Mouse (Mus musculus): ENCODE measurements around the gene Trmt13. TPM values are rescaled to one million over a fixed set of nuclear protein-coding genes. Genes with fewer than 3 reads are reported as not detected.

Gene Trmt13
- polyA plus RNA-seq, 1 experiment from 2014 or later, result 30.0 TPM

DNA sequence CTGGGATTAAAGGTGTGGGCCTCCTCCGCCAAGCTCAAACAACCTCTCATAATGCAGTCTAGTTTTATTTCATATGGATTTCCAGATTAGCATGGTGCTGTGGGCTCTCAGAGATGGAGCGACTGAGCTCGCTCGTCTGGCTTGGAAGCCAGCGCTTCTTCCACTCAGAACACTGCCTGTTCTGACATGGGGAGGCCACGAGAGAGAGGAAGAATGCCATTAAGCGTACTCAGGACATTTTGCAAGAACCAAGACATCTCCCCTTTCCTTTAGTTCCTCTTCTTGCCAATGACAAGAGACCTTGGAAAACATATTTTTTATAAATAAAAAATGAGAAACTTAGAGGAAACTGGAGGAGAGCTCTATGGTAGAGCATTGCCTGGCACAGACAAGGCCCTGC is 34.4 kb upstream of the Trmt13 start:
- Histone ChIP-seq H3K36me3 (peaks cover 67% of the 10 kb centered on the region), H3K4me1 (peaks cover 2% of the 10 kb centered on the region; the same call in 1 of the 2 replicates), H3K4me3 (no peak overlapping the region), H3K27me3 (ENCODE audit: low read depth, poor library complexity, severe bottlenecking) (no peaks in the 10 kb centered on the region), H3K9me3 (replicated peaks) (no peaks in the 10 kb centered on the region), H3K27ac (no peak overlapping the region)
- DNase-seq (ENCODE audit: low spot score), result no peak
- WGBS, result 93% methylated on average over 7 of the region's 7 CpGs

DNA sequence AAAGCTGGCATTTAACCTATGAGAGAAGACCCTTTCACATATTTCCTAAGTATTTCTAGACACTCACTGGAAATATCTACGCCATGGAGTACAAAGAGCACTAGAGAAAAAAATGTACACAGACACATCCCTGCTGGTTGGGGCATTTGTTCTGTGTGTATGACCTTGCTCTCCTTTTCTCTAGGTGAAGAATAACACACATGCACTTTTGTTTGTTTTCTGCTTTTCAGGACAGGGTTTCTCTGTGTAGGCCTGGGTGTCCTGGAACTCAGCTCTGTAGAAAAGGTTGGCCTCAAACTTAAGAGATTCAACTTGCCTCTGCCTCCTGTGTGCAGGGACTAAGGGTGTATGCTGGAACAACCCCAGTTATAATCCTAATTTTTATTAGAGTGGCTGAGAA is 32.0 kb upstream of the Trmt13 start:
- WGBS, result 96% methylated on average over 1 of the region's 1 CpGs
- Histone ChIP-seq H3K27me3 (ENCODE audit: low read depth, poor library complexity, severe bottlenecking) (no peaks in the 10 kb centered on the region), H3K36me3 (peaks cover 88% of the 10 kb centered on the region), H3K4me1 (no peaks in the 10 kb centered on the region), H3K9me3 (replicated peaks) (no peaks in the 10 kb centered on the region), H3K27ac (no peak overlapping the region), H3K4me3 (no peak overlapping the region)
- DNase-seq (ENCODE audit: low spot score), result no peak

DNA sequence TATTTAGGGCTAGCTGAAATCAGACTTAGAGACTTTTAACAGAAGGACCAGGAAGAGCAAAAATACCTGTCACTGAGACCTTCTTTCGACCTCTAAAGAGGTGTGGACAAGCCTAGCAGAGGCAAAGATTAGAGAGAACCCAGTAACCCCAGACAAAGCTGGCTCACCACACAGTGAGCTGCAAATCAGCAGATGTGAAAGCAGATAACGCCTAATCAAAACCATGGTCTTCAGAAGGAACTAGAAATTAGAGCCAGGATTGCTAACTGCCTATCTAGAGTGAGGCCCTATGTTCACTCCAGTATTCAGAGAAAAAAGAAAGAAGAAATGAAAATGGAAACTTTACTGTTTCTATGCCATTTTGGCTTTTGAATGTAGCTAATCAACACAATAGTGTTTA is 28.0 kb upstream of the Trmt13 start:
- no peak for DNase-seq (ENCODE audit: low spot score)
- Histone ChIP-seq H3K4me3 (no peak overlapping the region), H3K9me3 (replicated peaks) (no peaks in the 10 kb centered on the region), H3K27ac (no peak overlapping the region), H3K27me3 (ENCODE audit: low read depth, poor library complexity, severe bottlenecking) (no peaks in the 10 kb centered on the region), H3K36me3 (peaks cover 97% of the 10 kb centered on the region), H3K4me1 (no peaks in the 10 kb centered on the region)
- 91% methylated on average over 2 of the region's 2 CpGs for WGBS

DNA sequence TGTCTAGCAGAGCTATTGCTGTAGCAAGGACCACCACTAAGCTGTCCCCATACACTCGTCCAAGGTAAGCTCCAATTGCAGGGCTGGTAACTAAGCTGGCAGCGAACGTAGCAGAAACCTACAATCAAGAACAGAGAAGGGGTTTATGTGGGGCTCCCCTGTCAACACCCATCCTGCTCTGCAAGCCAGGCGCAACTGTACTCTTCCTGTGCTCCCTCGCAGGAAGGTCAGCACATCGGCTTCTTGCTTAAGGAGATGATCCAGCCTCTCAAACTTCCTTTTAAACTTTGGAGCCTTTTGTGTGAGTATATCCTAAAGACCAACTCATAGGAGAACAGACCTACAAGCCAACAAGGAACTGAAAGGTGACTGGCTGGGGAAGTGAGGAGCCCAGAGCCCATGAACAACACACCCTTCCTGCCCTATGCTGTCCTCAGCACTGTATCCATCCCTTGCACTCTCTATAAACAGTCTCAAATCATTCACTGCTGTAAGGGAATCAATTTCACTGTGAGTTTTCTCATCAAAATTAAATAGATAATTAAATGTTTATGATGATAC is 27.5 kb upstream of the Trmt13 start:
- Histone ChIP-seq H3K27ac (no peak overlapping the region), H3K9me3 (replicated peaks) (no peaks in the 10 kb centered on the region), H3K4me3 (no peak overlapping the region), H3K27me3 (ENCODE audit: low read depth, poor library complexity, severe bottlenecking) (no peaks in the 10 kb centered on the region), H3K36me3 (peaks cover 97% of the 10 kb centered on the region), H3K4me1 (no peaks in the 10 kb centered on the region)
- WGBS, result 94% methylated on average over 6 of the region's 6 CpGs
- DNase-seq (ENCODE audit: low spot score), result no peak

DNA sequence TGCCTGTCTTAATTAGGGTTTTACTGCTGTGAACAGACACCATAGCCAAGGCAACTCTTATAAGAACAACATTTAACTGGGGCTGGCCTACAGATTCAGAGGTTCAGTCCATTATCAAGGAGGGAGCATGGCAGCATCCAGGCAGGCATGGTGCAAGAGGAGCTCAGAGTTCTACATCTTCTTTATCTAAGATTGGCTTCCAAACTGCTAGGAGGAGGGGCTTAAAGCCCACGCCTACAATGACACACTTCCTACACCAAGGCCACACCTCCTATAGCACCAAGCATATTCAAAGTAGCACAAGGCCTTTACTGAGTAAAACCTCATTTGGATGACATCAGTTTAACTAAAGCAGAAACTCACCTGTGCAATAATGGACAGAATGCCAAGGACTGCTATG is 25.6 kb upstream of the Trmt13 start:
- peaks cover 97% of the 10 kb centered on the region for H3K36me3 ChIP-seq
- no peaks in the 10 kb centered on the region for H3K4me1 ChIP-seq
- no peak overlapping the region for H3K4me3 ChIP-seq
- no peak for DNase-seq (ENCODE audit: low spot score)
- 88% methylated on average over 1 of the region's 1 CpGs for WGBS
- no peak overlapping the region for H3K27ac ChIP-seq
- H3K27me3 ChIP-seq (ENCODE audit: low read depth, poor library complexity, severe bottlenecking), result no peaks in the 10 kb centered on the region
- no peaks in the 10 kb centered on the region for H3K9me3 ChIP-seq (replicated peaks)

DNA sequence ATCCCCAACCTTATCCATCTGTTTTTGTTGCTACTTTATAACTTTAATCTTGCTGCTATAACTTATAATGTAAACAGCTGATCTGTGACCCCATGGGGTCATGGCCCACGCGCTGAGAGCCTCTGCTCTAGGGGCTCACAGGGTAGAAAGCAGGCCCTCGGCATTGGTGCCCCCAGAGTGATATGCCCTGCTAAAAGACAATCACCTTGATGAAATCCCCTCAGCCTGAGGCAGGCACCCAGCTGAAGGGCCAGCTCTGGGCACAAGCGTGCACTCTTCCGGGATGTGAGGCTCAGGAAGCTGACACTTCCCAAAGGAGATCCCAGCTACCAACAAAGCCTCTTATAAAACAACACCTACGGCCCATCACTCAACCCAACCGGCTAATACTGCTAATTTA is 24.2 kb upstream of the Trmt13 start:
- no peak overlapping the region for H3K27ac ChIP-seq
- no peaks in the 10 kb centered on the region for H3K27me3 ChIP-seq (ENCODE audit: low read depth, poor library complexity, severe bottlenecking)
- no peaks in the 10 kb centered on the region for H3K4me1 ChIP-seq
- no peaks in the 10 kb centered on the region for H3K9me3 ChIP-seq (replicated peaks)
- no peak for DNase-seq (ENCODE audit: low spot score)
- H3K36me3 ChIP-seq, result peaks cover 97% of the 10 kb centered on the region
- WGBS, result 90% methylated on average over 7 of the region's 7 CpGs
- H3K4me3 ChIP-seq, result no peak overlapping the region

DNA sequence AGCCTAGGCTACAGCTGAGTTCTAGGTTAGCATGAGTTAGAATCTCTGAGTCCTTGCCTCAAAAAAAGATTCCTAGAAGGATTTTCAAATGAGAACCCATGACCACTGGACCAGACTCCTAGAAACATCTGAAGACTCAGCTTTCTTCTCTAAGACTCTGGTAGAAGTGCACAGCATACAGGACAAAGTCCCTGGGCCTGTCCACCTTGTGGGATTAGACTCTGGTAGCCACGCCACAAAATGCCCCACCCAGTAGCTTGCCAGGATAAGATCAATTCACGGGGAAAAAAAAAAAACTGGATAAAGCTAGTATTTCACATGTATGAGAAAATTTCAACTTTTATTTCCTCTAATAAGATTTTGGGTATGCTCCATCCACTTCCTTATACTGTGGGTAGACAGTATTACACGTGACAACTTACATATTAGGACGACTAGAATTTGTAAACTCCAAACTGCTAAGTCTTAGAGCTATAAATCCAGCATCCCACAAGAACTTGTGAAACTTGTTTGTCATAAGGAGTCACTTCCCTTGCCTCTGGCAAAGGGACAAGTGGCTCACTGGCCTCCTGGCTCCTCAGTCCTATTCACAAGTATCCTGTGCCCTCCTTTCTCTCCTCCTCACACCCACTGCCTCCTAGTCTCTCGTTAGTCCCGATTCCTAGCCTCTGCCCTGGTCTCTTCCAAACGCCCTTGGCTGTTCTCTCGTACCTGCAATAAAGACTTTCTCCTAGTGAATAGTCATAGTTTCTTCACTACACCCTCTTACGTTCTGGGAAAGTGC is 23.5 kb upstream of the Trmt13 start:
- no peak for DNase-seq (ENCODE audit: low spot score)
- Histone ChIP-seq H3K4me1 (no peaks in the 10 kb centered on the region), H3K36me3 (peaks cover 98% of the 10 kb centered on the region), H3K9me3 (replicated peaks) (no peaks in the 10 kb centered on the region), H3K27ac (no peak overlapping the region), H3K4me3 (no peak overlapping the region), H3K27me3 (ENCODE audit: low read depth, poor library complexity, severe bottlenecking) (no peaks in the 10 kb centered on the region)
- WGBS, result 93% methylated on average over 9 of the region's 9 CpGs

DNA sequence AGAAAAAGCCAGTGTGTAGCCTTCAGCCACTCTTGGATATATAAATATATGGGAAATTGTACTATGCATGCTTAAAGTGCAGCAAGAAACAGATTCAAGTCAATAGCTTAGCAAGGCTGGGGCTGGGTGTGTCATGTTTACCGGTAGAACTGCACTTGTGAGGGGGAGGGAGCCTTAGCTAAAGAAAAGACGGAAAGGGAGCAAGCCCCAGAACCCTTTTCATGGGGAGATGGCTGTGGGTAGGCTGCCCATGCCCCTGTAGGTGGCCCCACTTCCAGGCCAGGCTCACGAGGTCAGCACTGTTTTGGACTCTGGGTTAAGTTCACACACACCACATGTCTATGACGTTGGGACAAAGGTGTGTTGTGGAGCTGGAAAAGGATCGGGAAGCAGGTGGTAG is 21.4 kb upstream of the Trmt13 start:
- no peak overlapping the region for H3K4me3 ChIP-seq
- peaks cover 100% of the 10 kb centered on the region for H3K36me3 ChIP-seq
- H3K27me3 ChIP-seq (ENCODE audit: low read depth, poor library complexity, severe bottlenecking), result no peaks in the 10 kb centered on the region
- no peak overlapping the region for H3K27ac ChIP-seq
- H3K4me1 ChIP-seq, result no peaks in the 10 kb centered on the region
- DNase-seq (ENCODE audit: low spot score), result no peak
- no peaks in the 10 kb centered on the region for H3K9me3 ChIP-seq (replicated peaks)
- WGBS, result 76% methylated on average over 5 of the region's 5 CpGs

DNA sequence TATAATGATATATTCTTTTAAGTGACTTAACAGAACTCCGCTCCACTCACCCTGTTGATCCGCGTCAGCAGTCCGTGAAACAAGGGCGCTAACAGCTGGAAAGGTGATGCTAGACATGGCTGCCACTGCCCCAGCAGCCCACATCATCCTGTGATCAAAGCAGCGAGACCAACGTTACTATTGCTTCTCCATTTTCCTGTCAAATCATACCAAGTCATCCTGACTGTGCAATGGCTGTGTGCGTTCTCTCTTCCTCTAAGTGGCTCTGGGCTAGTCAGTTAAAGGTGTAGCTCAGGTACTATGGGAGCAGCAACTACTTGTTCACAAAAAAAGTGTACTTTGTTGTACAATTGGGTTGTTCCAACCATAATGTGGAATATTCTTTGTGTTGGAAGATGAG is 20.5 kb upstream of the Trmt13 start:
- Histone ChIP-seq H3K4me1 (no peaks in the 10 kb centered on the region), H3K9me3 (replicated peaks) (no peaks in the 10 kb centered on the region), H3K36me3 (peaks cover 98% of the 10 kb centered on the region), H3K27me3 (ENCODE audit: low read depth, poor library complexity, severe bottlenecking) (no peaks in the 10 kb centered on the region), H3K4me3 (no peak overlapping the region), H3K27ac (no peak overlapping the region)
- 95% methylated on average over 8 of the region's 8 CpGs for WGBS
- no peak for DNase-seq (ENCODE audit: low spot score)

DNA sequence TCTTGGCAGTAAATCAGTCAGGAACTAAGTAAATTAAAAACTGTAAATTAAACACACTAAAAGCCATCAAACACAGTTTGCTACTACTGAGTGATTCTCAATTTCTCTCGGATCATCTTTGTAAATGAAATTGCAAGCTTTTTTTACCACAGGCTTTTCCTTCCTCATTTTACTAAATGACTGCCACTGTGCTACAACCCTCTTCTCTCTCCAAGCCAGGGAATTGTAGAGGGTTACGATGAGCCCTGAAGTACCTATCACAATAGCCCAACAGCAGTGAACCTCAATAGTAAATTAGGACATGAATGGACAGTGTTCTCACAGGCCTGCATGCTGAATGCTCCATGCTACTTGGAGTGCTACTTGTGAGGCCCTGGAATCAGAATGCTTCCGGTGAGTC is 19.7 kb upstream of the Trmt13 start:
- Histone ChIP-seq H3K27me3 (ENCODE audit: low read depth, poor library complexity, severe bottlenecking) (no peaks in the 10 kb centered on the region), H3K9me3 (replicated peaks) (no peaks in the 10 kb centered on the region), H3K4me1 (no peaks in the 10 kb centered on the region), H3K4me3 (no peak overlapping the region), H3K36me3 (peaks cover 96% of the 10 kb centered on the region), H3K27ac (no peak overlapping the region)
- 93% methylated on average over 3 of the region's 3 CpGs for WGBS
- DNase-seq (ENCODE audit: low spot score), result no peak

DNA sequence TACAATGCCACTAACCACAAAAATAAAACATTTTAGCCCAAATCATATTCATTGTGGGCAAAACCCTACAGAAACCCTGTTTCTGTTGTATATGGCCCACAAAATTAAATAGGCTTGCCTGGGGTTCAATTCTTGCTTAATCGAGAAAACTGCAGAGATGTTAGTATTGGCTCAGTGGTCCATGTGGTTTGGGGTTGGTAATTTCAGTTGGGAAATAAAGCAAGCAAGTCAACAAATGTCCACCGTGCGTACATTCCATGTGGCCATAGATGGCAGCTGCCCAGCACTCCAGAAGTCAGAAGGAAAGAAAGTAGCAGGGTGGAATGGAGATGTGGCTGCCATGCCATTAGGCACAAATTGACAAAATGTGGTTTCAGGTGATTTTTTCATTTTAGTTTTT is 18.6 kb upstream of the Trmt13 start:
- 92% methylated on average over 3 of the region's 3 CpGs for WGBS
- H3K4me3 ChIP-seq, result no peak overlapping the region
- no peak overlapping the region for H3K27ac ChIP-seq
- no peak for DNase-seq (ENCODE audit: low spot score)
- peaks cover 94% of the 10 kb centered on the region for H3K36me3 ChIP-seq
- H3K27me3 ChIP-seq (ENCODE audit: low read depth, poor library complexity, severe bottlenecking), result no peaks in the 10 kb centered on the region
- H3K9me3 ChIP-seq (replicated peaks), result no peaks in the 10 kb centered on the region
- H3K4me1 ChIP-seq, result no peaks in the 10 kb centered on the region

DNA sequence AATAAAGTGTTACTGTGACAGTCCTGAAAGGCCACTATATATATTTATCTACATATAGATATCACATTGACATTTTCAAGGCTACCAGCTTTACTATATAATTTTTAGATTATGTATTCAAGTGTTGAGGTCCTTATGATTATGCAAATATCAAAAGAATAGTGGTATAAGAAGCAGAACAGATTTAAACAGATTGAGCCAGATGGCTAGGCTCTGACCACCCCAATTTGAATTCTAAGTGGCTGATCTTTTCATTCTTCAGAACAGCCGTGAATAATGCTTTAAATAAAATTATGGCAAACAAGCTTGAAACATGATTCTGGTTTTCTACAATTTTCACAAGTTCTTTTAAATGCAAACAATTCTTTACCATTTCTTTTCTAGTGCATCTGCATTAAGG is 17.1 kb upstream of the Trmt13 start:
- peaks cover 92% of the 10 kb centered on the region for H3K36me3 ChIP-seq
- H3K27ac ChIP-seq, result no peak overlapping the region
- 91% methylated on average over 1 of the region's 1 CpGs for WGBS
- no peaks in the 10 kb centered on the region for H3K9me3 ChIP-seq (replicated peaks)
- H3K4me1 ChIP-seq, result no peaks in the 10 kb centered on the region
- no peaks in the 10 kb centered on the region for H3K27me3 ChIP-seq (ENCODE audit: low read depth, poor library complexity, severe bottlenecking)
- H3K4me3 ChIP-seq, result no peak overlapping the region
- no peak for DNase-seq (ENCODE audit: low spot score)

DNA sequence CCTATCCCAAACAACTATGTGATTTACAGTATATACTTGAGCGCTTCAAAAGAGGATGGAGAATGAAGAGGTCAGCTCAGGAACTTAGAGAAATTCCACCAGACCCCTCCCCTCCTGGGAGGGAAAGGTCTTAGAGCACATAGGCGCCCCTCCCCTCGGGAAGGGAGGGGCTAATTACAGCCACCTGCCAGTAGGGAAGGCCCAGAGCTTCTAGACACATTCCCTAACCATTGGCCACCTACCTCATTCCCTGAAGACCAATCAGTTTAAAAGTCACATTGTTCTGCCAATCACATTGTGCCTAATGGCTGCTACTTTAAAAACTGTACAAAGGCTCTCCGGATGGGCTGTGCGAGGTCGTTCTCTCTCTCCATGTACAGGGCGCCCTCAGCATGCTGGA is 8.3 kb upstream of the Trmt13 start:
- no peaks in the 10 kb centered on the region for H3K9me3 ChIP-seq (replicated peaks)
- no peaks in the 10 kb centered on the region for H3K4me1 ChIP-seq
- H3K27me3 ChIP-seq (ENCODE audit: low read depth, poor library complexity, severe bottlenecking), result no peaks in the 10 kb centered on the region
- WGBS, result 91% methylated on average over 7 of the region's 7 CpGs
- no peak overlapping the region for H3K27ac ChIP-seq
- peaks cover 67% of the 10 kb centered on the region for H3K36me3 ChIP-seq
- no peak overlapping the region for H3K4me3 ChIP-seq
- DNase-seq (ENCODE audit: low spot score), result no peak

Data from limb, embryonic 10.5 days (tissue).